Mouse (Mus musculus): ENCODE results near the gene Cda.
A peak's percentile ranks its signal among the peaks of the same experiment; 100 is the strongest.

Cda gene

DNA sequence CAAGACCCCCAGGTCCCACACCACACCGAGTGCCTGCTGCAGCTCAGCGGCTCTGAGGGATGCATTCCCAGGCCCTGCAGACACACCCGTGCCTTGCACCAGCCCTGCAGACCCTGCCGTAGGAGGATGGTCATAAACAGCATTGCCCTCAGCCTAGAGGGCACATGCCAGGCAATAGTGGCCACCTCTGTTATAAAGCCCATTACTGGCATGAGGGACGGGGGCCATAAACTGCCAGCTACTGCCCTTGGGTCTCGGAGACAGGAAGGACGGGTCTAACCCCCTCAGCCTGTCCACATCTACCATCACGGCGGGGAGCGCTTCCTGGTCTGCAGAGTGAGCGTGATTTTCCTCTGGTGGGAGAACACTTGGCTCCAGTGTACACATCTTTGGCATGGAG, 54.8 kb downstream of the Cda start:
- ATAC-seq (ENCODE audit: insufficient number of reproducible peaks, low FRiP score, low TSS enrichment): no peak

DNA sequence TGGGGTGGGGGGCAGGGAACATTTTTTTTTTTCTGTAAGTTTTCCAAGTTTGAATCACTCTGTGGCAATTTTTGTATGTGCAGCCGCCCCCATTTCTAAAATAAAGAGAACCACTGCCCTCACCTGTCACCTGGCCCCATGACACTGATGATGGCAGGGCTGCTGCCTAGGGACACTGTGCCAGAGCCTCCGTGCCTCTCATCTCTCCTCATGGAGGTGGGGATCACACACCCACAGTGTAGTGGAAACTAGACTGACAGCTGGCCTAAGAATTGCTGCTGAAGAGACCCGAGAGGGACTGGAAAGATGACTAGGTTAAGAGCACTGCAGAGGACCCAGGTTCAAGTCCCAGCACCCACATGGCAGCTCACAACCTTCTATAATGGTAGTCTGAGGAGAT, 55.7 kb downstream of the Cda start:
- ATAC-seq (ENCODE audit: insufficient number of reproducible peaks, low FRiP score, low TSS enrichment): no peak

DNA sequence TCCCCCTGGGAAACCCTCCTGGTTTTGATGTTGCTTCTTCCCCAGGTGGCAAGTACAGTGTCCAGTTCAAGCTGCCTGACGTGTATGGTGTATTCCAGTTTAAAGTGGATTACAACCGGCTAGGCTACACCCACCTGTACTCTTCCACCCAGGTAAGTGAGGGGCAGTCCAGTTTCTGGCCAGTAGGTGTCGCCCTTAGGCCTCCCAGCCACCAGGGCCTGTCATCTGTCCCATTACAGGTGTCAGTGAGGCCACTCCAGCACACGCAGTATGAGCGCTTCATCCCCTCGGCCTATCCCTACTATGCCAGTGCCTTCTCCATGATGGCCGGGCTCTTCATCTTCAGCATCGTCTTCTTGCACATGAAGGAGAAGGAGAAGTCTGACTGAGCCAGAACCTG, 56.2 kb downstream of the Cda start:
- ATAC-seq (ENCODE audit: insufficient number of reproducible peaks, low FRiP score, low TSS enrichment): peak; percentile 39

DNA sequence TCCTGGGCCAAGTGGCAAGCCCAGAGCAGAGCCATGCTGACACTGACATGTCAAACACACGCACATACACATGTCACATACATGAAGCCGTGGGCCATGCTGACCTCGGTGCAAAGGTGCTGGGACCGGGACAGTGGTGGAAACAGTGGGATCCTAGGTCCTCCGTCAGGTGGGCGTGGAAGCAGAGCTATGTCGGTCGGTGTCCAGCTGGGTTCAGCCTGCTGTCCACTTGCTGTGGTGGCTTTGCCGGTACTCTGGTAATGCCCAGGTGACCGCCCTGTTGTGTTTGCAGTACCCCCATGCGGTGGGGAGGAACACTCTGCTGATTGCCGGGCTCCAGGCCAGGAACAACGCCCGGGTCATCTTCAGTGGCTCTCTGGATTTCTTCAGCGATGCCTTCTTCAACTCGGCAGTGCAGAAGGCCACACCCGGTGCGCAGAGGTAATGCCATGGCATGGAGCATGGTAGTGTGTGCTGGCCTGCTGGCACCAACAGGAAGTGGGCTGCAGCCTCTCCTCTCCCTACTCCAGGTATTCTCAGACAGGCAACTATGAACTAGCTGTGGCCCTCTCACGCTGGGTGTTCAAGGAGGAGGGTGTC, 57.4 kb downstream of the Cda start:
- no peak for ATAC-seq (ENCODE audit: insufficient number of reproducible peaks, low FRiP score, low TSS enrichment)

DNA sequence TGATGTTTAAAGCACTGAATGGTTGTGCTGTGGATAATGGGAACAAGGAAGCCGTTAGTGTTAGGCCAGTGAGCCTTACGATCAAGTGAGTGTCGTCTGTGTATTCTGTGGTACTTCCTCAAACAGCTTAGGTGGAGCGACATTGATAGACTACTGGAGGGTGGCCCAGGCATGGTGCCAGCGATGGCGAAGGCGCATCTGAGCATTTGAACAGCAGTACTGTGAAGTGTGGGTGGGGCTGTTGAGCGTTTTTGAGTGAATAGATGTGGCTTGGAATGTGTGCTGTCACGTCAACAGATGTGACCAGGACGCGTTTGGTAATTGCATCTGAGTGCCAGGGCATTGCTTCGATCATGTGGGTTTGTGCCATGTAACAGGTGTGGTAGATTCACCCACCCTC, 60.1 kb downstream of the Cda start:
- ATAC-seq (ENCODE audit: insufficient number of reproducible peaks, low FRiP score, low TSS enrichment): no peak

DNA sequence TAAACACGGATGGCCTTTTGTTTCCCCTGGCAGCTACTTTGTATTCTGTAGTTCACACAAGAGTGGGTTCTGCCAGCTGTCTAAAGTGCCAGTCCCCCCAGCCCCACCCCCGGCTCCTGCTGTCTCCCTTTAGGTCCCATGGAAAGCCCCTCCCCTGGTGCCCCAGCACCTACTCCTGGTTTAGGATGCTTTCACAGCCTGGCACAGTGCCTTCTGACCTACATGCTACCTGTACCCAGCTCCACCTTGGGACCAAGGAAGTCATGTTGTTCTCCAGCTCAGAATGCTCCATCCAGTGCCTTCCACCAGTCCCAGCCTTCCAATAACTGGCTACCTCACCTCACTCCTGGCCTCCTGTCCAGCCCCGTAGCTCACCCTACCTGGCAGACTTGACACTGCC, 60.8 kb downstream of the Cda start:
- no peak for ATAC-seq (ENCODE audit: insufficient number of reproducible peaks, low FRiP score, low TSS enrichment)

DNA sequence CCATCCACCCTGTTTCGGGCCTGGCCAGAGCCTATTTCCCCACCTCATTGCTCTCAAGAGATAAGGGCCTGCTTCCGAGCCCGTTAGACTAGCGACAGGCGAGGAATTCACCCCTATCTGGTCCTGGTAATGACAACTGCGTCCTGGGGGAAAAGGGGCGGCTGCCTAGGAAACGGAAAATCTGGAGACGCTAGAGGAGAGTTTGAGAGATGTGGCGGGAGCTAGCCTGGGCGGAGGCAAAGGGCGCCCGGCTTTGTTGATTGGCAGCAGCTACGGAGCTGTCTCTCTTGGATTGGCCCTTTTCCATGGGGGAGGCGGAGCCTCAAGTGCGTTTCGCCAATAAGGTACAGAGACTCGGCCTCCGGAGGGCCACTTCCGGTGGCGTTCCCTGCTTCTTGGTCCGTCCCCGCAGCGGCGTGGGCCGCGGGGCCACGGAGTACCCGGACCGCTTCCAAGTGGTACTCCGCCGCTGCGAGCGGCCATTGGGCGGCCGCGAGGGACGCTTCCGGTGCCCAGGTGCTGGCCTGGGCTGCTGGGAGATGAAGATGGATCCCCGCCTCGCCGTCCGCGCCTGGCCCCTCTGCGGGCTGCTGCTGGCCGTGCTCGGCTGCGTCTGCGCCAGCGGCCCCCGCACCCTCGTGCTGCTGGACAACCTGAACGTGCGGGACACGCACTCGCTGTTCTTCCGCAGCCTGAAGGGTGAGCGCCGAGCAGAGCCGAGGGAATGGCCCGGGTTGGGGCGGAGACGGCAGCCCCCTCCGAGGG, 63.3 kb downstream of the Cda start, which contains the start of gene Ddost:
Gene Ddost (plus strand): TSS at position 391 of the 765 bp plus-strand sequence.
- ATAC-seq (ENCODE audit: insufficient number of reproducible peaks, low FRiP score, low TSS enrichment): peak; percentile 92

DNA sequence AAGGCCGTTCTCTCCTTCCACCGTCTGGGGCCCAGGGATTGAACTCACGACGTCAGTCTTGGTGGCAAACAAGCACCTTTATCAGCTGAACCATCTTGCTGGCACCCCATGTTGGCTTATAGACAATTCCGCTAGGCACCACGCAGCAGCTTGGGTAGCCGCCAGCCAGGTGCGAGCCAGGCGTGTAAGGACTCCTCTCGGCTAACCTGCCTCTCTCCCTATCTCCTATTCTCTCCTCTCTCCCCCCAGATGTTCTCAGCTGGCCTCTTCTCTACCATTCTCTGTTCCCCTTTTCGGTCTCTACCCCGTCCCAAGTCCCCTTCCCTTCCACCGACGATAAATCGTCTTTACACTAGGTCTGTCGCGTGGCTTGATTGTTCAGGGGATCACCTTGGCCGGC, 64.0 kb downstream of the Cda start:
- no peak for ATAC-seq (ENCODE audit: insufficient number of reproducible peaks, low FRiP score, low TSS enrichment)

DNA sequence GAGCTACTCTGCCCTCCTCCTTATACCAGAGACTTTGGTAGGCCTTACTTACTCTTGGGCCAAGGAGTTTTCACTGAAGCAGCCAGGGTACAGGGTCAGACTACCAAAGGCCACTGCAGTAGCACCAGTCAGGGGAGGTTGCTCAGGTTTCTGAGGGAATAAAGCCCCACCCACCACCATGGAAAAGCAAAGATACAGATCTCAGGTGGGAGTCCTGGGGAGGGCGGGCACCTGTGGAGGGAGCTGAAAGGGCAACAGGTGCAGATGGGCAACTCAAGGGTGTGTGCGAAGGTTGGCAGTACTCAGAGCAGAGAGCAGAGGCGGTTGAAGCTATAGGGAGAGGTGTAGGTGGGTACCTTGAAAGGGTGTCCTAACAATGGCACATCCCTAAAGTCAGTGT, 64.8 kb downstream of the Cda start:
- no peak for ATAC-seq (ENCODE audit: insufficient number of reproducible peaks, low FRiP score, low TSS enrichment)

DNA sequence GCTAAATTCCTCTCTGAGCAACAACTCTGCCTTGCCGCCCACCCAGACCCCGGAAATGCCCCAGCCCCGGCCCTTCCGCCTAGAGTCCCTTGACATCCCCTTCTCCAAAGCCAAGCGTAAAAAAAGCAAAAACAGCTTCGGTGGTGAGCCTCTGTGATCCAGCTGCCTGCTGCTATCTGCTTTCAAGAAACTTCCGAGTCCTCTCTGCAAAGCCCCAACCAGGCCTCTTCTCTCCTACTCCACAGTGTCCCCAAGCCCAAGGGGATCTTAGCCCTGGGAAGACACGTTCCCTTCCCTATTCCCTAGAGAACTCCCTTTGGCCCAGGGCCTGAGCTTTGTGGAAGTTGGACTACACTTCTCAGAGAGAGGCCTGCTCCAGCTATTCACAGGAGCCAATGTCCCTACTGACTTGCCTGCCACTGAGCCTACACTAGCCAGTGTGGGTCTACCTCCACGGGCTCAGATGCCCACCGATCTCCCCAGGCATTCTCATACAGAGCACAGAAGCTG, 66.5 kb downstream of the Cda start:
- no peak for ATAC-seq (ENCODE audit: insufficient number of reproducible peaks, low FRiP score, low TSS enrichment)

DNA sequence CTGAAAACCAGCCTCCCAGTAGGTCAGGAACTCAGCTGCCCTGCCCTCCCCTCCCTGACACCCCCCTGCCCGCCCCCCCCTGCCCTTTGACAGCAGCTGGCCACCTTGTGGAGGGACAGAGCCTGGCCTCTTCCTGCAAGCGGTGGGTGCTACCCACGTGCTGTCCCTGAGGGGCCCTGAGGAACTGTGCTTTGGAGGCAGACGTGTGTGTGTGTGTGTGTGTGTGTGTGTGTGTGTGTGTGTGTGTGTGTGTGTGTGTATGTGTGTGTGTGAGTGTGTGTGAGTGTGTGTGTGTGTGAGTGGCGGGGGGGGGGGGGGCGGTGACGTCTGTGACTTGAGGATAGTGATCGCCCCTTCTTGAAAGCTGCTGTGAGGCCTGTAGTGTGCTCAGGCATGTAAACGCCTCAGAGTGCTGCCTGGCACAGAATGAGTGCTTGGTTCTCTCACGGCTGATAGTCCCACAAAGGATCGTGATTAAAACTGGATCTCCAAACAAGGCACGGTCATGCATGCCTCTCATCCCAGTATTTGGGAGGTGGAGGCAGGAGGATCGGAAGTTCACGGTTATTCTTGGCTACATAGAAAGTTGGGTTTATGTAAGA, 73.7 kb downstream of the Cda start:
- ATAC-seq (ENCODE audit: insufficient number of reproducible peaks, low FRiP score, low TSS enrichment): no peak

DNA sequence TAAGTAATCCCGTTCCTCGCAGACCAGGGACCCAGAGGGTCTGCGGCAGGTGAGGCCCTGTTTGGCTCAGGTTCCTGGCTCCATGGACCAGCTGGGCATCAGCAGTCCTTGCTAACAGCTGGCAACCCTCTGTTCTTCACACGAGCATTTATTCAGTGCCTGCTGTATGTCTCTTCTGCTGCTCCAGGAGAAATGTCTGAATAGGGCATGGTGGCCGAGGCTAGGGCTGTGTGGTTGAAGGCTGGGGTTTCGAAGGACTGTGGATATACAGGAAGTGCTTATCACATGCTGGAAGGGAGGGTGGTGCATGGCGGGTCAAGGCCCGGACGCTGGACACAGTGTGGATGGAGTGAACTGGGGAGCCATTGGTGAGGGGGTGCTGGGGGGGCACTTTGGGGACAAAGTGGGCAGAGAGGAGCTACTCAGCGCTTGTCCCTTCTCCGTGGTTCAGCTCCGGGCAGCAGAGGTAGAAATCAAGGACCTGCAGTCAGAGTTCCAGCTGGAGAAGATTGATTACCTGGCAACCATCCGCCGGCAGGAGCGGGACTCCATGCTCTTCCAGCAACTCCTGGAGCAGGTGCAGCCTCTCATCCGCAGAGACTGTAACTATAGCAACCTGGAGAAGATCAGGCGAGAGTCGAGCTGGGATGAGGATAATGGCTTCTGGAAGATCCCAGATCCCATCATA, 74.4 kb downstream of the Cda start:
- no peak for ATAC-seq (ENCODE audit: insufficient number of reproducible peaks, low FRiP score, low TSS enrichment)

DNA sequence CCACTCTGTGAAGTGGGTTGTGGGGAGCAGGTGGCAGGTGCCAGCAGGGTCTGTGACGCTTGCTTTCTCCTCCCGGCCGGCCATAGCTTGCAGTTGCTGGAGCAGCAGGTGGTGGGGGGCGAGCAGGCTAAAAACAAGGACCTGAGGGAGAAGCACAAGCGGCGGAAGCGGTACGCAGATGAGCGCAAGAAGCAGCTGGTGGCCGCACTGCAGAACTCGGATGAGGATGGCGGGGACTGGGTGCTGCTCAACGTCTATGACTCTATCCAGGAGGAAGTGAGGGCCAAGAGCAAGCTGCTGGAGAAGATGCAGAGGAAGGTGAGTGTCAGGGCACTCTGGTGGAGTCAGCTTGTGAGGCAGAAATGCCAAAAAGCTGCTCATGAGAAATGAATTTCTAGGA, 75.8 kb downstream of the Cda start:
- ATAC-seq (ENCODE audit: insufficient number of reproducible peaks, low FRiP score, low TSS enrichment): no peak

DNA sequence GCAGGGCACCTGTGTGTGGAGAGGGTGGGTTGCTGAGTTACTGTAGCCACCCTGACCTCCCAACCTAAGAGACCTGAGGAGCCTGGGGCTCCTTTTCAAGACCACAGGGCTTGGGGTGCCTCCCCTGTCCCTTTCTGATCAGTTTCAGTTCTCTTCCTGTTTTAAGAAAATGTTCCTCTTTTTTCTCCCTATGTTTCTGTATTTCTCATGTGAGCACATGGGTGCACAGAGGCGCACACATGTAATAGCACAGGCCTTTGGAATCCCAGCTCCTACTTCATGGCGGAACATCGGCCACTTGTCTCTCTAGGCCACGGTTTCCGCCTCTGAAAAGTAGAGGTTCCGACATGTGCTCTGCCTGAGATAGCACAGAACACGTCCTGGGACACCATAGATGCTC, 79.1 kb downstream of the Cda start:
- ATAC-seq (ENCODE audit: insufficient number of reproducible peaks, low FRiP score, low TSS enrichment): no peak

All from cerebellum, adult (tissue).